Mouse (Mus musculus) bone marrow, adult 2 months (tissue): ENCODE measurements at regions not wholly inside any gene's neighbourhood (a gene's known extent, or its start where the extent isn't known, plus 50 kb on each side); places are given as distances from the start of the nearest gene placed in this dataset.

Experiments
- CTCF ChIP-seq: fragments of 200-500 bp; IDR thresholded peaks from 2 replicates; pipeline ENCODE4 v1.5.1; 2011; ENCODE audit warnings: low read length, control low read depth; ENCODE audit not compliant: control insufficient read depth, insufficient read depth
- POLR2A ChIP-seq: fragments of 200-500 bp; IDR thresholded peaks from 2 replicates; pipeline ENCODE4 v1.6.1; 2011; ENCODE audit warnings: low read depth, mild to moderate bottlenecking, control low read depth, low read length, borderline replicate concordance; ENCODE audit not compliant: control insufficient read depth

DNA sequence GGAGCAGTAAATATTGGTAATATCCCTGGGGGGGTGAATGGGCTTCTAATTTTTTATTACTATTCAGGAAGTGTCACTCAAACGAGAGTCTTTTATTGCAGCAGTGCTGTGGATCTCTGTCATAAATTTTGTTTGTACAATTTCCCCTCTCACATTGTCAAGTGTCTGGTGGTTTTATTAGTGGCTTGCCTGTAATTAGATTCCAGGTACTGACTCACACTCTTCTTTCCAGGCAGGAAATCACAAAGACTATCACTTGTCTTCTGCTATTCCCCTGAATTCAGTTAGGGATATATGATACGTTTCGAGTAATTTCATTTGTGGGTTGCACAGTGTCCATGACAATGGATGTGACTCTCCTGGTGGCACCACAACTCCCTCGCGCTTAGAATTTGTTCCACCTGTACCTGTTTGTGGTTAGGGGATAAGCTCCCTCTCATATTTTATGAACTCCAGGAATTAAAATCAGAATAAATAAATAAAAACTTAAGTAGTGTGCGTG is 517.4 kb downstream of the Adgrl2 start:
- TF ChIP-seq POLR2A = no peak
- no peak for TF ChIP-seq CTCF
